Mouse (Mus musculus): ENCODE results near the gene Bpifc.
A peak's percentile ranks its signal among the peaks of the same experiment; 100 is the strongest.

Bpifc gene

GRCm38 (mm10) chr10:86011172-86011571 is 523 bp downstream of the Bpifc start:
- no peak for DNase-seq (ENCODE audit: low spot score in 2 of 2)

- DNase-seq (ENCODE audit: low spot score in 2 of 2), result no peak
Observed at GRCm38 (mm10) chr10:86010636-86011035, 1.1 kb downstream of the Bpifc start.

GRCm38 (mm10) chr10:86009688-86010087 is 2.0 kb downstream of the Bpifc start:
- DNase-seq (ENCODE audit: low spot score in 2 of 2), result no peak

DNA sequence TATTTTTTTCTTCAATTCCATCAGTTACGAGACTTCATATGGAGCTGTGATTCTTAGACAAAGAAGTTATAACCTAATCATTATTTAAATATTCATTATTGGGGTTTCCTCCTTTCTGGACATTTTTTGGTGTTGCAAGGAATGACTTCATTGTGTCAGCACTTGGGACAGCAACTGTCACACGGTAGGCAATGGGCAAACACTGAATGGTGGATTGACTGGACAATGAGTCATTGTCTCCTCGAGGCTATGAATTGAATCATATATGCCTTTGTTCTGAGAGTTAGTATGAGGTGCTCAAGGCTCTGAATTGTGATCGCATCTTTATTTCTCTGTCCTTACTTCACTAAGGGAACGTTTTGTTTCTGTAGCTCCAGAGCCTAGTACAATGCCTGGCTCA is 5.2 kb downstream of the Bpifc start:
- no peak for DNase-seq (ENCODE audit: low spot score in 2 of 2)

DNA sequence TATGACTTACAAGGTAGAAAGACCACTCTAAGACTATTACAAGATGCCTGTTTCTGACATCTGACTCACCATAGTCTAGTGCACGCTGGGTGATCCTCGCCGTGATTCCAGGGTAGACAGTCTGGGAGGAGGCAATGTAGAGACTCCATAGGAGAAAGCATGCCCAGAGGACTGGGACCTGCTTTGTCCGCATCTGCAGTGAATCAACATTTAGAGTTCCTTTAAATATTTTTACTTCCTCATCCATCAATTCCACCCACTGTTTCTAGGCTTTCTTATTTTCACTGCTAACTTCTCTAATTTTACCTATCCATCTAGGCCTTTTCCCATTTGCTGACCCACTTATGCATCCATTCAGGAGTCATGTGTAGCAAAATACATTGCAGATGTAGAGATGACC is 11.2 kb downstream of the Bpifc start:
- no peak for DNase-seq (ENCODE audit: low spot score in 2 of 2)

DNA sequence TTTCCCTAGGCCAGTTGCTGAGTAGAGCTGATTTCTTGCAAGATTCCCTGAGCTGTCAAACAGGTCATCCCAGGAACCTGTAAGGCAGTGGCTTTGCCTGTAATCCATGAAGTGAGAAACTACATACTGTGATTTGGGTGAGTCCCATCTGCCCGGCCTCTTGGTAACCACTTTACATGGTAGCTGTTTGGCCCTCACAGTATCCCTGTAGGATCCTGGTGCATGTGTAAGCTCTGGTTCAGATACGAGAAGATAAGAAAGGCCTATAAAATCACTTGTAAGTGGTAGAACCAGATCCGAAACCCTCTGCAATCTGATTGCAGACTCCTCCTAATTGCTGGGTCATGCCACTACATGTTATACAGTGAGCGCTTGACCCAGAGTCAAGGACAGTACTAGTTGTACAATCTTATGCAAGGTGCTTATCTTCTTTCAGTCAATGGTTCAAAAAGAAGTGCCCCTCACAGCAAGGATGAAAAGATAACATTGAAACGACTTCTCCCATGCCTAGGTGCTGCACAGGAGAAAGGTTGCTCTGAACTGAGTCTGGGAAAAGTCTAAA is 17.1 kb downstream of the Bpifc start:
- DNase-seq (ENCODE audit: low spot score in 2 of 2), result no peak

- DNase-seq (ENCODE audit: low spot score in 2 of 2), result no peak
Observed at GRCm38 (mm10) chr10:85993836-85994235, 17.9 kb downstream of the Bpifc start.

- DNase-seq (ENCODE audit: low spot score in 2 of 2), result no peak
Observed at GRCm38 (mm10) chr10:85992412-85992811, 19.3 kb downstream of the Bpifc start.

- DNase-seq (ENCODE audit: low spot score in 2 of 2), result no peak
Observed at GRCm38 (mm10) chr10:85989412-85990115, 22.1 kb downstream of the Bpifc start.

- no peak for DNase-seq (ENCODE audit: low spot score in 2 of 2)
Observed at GRCm38 (mm10) chr10:85972915-85973314, 38.8 kb downstream of the Bpifc start.

DNA sequence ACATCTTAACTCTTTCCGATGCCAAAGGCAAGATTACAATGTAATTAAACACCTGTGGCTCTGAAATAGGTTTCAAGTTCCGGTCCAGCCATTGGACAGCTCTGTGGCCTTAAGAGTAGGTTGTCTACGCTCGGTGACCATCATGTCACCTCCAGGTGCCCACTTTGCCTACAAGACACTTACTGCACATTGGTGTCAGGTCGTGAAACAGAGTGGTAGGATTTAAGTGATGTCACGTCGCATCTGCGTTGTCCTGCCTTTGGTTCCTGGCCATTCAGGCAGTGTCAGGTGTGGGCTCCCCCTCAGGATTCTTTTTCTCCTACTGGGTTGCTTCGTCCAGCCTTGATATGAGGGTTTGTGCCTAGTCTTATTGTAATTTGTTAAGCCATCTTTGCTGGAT is 39.9 kb downstream of the Bpifc start:
- no peak for DNase-seq (ENCODE audit: low spot score in 2 of 2)

DNA sequence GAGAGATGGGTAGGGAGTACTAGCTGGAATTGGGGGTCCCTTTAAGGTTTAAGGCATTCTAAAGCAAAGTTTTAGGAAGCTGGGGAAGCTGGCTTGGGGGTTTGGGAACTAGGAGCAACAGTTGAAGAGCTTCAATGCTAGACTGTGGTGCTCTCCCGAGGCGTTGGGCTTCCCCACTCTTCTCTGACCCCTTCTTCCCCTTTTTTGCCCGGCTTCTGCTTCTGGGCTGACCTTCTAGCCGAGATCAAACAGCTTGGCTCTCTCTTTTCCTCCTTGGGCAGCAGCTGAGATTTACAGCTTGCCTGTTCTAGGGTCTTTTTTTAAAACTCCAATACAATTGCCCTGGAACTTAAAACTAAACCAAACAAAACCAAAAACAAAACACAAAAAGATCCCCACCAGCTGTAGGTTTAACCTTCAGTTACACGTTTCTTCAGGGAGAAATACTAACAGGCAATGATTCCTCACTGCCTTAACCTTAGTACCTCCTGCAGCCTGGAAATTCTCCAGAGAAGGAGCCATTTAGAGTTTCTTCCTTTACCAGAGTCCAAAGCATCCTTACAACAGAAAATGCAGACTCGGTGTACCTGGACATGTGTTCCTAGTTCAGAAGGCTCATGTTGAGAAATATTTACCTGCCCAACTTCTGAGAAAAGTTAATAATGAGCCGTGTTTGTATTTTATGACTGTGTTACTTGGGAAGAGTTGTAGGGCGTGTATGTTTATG is 41.6 kb downstream of the Bpifc start:
- DNase-seq (ENCODE audit: low spot score in 2 of 2), result no peak

DNA sequence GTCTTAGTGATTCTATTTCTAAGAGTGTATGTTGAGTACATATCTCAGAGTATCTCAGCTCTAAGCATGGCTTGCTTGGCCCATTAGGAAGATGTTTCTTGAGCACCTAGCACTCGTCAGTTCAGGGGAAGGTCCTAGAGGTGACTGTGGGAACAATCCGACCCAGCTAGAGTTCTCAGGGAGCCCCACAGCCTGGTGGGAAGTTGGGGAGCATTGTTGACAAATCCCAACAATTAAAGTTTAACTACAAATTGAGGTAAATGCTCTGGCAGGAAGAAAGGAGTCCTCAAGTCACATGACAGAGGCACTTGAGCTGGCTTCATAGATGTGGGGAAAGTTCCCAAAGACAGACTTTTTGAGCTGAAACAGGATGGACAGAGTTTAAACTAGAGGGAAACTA is 43.0 kb downstream of the Bpifc start:
- DNase-seq (ENCODE audit: low spot score in 2 of 2), result no peak

- peak; percentile 47 to 63 for DNase-seq (ENCODE audit: low spot score in 2 of 2)
Observed at GRCm38 (mm10) chr10:85968157-85968634, 43.5 kb downstream of the Bpifc start.

DNA sequence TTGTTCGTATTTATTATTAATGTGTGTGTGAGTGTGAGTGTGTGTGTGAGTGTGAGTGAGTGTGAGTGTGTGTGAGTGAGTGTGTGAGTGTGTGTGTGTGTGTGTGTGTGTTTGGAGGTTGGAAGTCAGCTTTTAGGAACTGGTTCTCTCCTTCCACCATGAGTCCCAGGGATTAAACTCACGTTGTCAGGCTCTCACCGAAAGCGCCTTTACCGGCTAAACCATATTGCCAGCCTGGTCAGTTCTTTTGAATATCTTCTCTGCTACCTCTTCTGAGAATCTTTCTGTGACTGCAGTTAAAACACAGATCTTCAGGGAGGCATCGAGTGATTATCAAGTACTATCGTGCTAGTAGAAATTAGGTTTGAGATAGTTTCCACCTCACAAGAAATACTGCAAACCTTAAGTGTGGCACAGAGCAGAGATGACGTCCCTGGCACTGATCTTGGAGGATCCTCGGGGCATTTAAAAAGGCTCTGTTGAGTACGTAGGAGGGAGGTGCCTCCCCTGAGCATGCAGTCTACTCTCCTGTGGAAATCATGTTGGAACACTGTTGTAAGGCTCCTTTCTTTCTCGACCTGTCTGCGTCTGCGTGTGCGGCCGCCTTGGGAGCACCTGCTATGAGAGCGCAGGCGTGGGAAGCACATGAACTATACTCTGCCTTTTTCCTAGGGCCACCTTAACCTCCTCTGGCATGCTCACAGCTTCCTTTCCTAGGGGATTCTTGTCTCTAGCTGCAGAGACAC is 44.1 kb downstream of the Bpifc start:
- DNase-seq (ENCODE audit: low spot score in 2 of 2), result no peak

- DNase-seq (ENCODE audit: low spot score in 2 of 2), result no peak
Observed at GRCm38 (mm10) chr10:85966476-85966875, 45.2 kb downstream of the Bpifc start.

DNA sequence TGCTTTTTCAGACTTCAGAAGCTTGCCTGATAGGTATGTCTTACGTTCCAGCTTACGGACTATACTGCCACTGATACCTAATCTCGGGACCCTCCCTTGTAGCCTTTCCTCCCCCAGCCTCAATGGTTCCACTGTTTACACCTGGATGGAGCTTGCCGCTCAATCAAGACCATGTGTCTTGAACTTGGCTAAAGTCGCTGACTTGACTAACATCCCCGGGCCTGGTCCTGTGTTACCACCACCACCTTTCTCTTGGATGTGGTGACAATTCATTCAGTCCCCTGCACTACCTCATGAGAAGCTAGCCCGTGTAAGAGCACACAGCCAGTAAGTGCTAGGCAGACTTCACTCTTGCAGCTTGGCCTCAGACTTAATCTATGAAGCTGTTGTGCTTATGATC is 47.4 kb downstream of the Bpifc start:
- DNase-seq (ENCODE audit: low spot score in 2 of 2), result no peak

DNA sequence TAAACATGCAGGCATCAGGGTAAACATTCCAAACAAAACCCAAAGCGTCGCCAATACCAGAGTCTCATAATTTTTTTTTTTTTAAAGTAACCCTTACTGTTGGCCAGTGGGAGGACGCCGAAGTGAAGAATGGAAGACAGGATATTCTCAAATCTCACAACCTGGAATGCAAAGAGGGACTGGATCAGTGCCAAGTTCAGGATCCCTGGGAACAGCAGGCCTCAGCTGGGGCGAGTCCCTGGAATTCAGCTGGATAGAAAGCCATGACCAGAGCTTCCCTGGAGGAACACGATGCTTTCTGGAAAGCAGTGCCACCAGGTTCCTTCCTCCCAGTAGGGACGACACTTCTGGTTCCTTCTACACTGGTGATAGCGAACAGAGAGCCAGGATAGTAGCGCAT is 48.8 kb downstream of the Bpifc start:
- DNase-seq (ENCODE audit: low spot score in 2 of 2), result no peak

GRCm38 (mm10) chr10:85957464-85957950 is 54.2 kb downstream of the Bpifc start, which contains the start of gene Rtcb:
TSS of gene Rtcb (minus strand) at chr10:85957823.
- peak; percentile 95 to 97 for DNase-seq (ENCODE audit: low spot score in 2 of 2)

- DNase-seq (ENCODE audit: low spot score in 2 of 2), result peak in 1 of 2 experiments; percentile 4
Observed at GRCm38 (mm10) chr10:85956871-85957419, 54.8 kb downstream of the Bpifc start.

GRCm38 (mm10) chr10:85954429-85954828 is 57.3 kb downstream of the Bpifc start:
- DNase-seq (ENCODE audit: low spot score in 2 of 2), result no peak

GRCm38 (mm10) chr10:85953401-85953800 is 58.3 kb downstream of the Bpifc start:
- no peak for DNase-seq (ENCODE audit: low spot score in 2 of 2)

All from spleen, postnatal 14 days (tissue).